In the genomic region with DNA sequence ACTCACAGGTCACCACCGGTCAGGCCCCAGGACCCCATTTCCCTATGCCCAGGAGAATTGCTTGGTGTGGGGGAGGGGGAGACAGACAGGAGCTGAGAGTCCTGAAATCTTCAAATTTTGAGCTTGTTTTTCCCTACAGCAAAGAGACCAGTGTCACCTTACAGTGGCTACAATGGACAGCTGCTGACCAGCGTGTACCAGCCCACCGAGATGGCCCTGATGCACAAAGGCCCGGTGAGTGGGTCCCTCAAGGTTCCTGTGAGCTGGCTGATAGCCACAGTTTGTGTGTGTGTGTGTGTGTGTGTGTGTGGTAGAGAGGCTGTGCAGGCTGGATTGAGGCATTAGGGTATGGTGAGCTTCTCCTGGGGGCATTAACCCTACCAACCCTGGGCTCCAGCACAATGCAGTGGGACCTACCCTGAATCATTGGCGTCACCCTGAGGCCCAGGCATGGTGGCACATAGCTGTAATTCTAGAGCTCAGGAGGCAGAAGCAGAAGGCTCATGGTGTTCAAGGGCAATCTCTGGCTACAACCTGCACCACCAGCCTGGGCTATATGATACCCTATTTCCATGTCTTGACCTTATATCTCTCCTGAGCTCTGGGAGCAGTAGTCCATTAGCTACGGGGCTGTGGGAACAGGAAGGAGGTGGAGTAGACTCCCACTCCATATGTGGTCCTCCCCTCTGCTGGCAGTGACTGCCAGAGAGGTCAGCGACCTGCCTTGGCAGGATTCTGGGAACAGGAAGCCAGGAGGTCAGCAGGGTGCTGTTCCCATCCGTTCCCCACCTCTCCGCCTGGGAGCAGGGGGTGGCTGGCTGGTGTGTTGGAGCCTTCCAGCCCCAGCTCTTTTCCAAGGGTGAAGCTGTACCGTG, we compare ENCODE assay signal across 10 mouse cellular contexts. TPM values are rescaled to one million over a fixed set of nuclear protein-coding genes. Genes with fewer than 3 reads are reported as not detected.
DNase-seq lines count a peak whose midpoint lies in the region; ATAC-seq lines count a peak whose summit lies in the region.
"Had no signal": no experiment of that assay in that cellular context is flagged by ENCODE, and none has a peak within 500 bp of the region (broad histone marks: within the 10 kb centered on the region; RNA-seq: fewer than 3 reads in every experiment).

No protein-coding gene starts in this region.

- H3K9me3 ChIP-seq in neural tube, embryonic 15.5 days (replicated peaks), result no peaks in the 10 kb centered on the region
- H3K9me3 ChIP-seq in kidney, embryonic 15.5 days (replicated peaks), result no peaks in the 10 kb centered on the region

- 54% methylated on average over 10 of the region's 10 CpGs for WGBS in neural tube, embryonic 15.5 days
- 14% methylated on average over 10 of the region's 10 CpGs for WGBS in kidney, embryonic 15.5 days

- no peak for ATAC-seq in neural tube, embryonic 15.5 days (ENCODE audit: low FRiP score)
- peak; percentile 59 for ATAC-seq in kidney, embryonic 15.5 days (replicated peaks; ENCODE audit: low FRiP score)

- DNase-seq in neural tube, embryonic 10.5 days (ENCODE audit: extremely low spot score, low spot score), result no peak
- peak; percentile 69 to 86 for DNase-seq in heart, adult 18-20 months
- DNase-seq in ovary, postnatal 14 days (ENCODE audit: low spot score), result peak; percentile 44
- no peak for DNase-seq in thymus, postnatal 0 days (ENCODE audit: low spot score)
- no peak for DNase-seq in left cerebral cortex, postnatal 4 days
- DNase-seq in frontal cortex, postnatal 10 days (ENCODE audit: low spot score in 2 of 2), result no peak

- no peak overlapping the region for H3K4me2 ChIP-seq in neural tube, embryonic 15.5 days
- H3K4me2 ChIP-seq in kidney, embryonic 15.5 days, result peak overlapping the region; percentile 42

- H3K27ac ChIP-seq in neural tube, embryonic 15.5 days (replicated peaks), result 0 out of 2 replicates have a peak overlapping the region, but pooled peaks have one; percentile 28
- peak overlapping the region; percentile 90 for H3K27ac ChIP-seq in kidney, embryonic 15.5 days

- no peaks in the 10 kb centered on the region for H3K36me3 ChIP-seq in neural tube, embryonic 15.5 days
- peaks cover 68% of the 10 kb centered on the region for H3K36me3 ChIP-seq in kidney, embryonic 15.5 days
- H3K36me3 ChIP-seq: G1E had no signal

- no peaks in the 10 kb centered on the region for H3K27me3 ChIP-seq in neural tube, embryonic 15.5 days (replicated peaks)
- H3K27me3 ChIP-seq in kidney, embryonic 15.5 days, result no peaks in the 10 kb centered on the region

- H3K4me3 ChIP-seq in neural tube, embryonic 15.5 days (replicated peaks), result no peak overlapping the region
- no peak overlapping the region for H3K4me3 ChIP-seq in kidney, embryonic 15.5 days (replicated peaks)

- intact Hi-C loops in left cerebral cortex, postnatal 4 days (cut with DNase I), result no loop called here

- no peak overlapping the region for H3K9ac ChIP-seq in neural tube, embryonic 15.5 days (replicated peaks)
- H3K9ac ChIP-seq in kidney, embryonic 15.5 days, result peak overlapping the region; percentile 15

- peaks cover 9% of the 10 kb centered on the region for H3K4me1 ChIP-seq in neural tube, embryonic 15.5 days
- H3K4me1 ChIP-seq in kidney, embryonic 15.5 days, result peaks cover 45% of the 10 kb centered on the region

RNA-seq across cellular contexts. Expression of gene Gprc5c, which starts 15.8 kb away (rescaled TPM):
- polyA plus RNA-seq in neural tube, embryonic 15.5 days (2015; fragmentation: Nextera tagmentation; extraction: Ambion mirVana), result 8.8 and 12.0 TPM in 2 replicates
- 1 to 10 TPM; 5.1 to 7.5 TPM for total RNA-seq in heart, adult 18-20 months (2021)
- 119 TPM in 2 replicates for polyA plus RNA-seq in kidney, embryonic 15.5 days (2015; fragmentation: Nextera tagmentation; extraction: Ambion mirVana)
- 5.0 and 5.3 TPM in 2 replicates for polyA plus RNA-seq in thymus, postnatal 0 days (2015; fragmentation: Nextera tagmentation; extraction: Ambion mirVana)
- 1 to 10 TPM; 4.9 to 5.6 TPM for total RNA-seq in left cerebral cortex, postnatal 4 days (2021)
- total RNA-seq: hematopoietic stem cell, adult 5-6 weeks had no signal
- polyA plus RNA-seq: G1E had no signal

RNA-seq across cellular contexts. Expression of gene Cd300a, which starts 23.1 kb away (rescaled TPM):
- polyA plus RNA-seq in neural tube, embryonic 15.5 days (2015; fragmentation: Nextera tagmentation; extraction: Ambion mirVana), result 0.59 and 1.3 TPM in 2 replicates
- under 1 TPM; 0.62 to 0.98 TPM for total RNA-seq in heart, adult 18-20 months (2021)
- polyA plus RNA-seq in kidney, embryonic 15.5 days (2015; fragmentation: Nextera tagmentation; extraction: Ambion mirVana), result 1.7 and 1.8 TPM in 2 replicates
- 5.0 and 6.8 TPM in 2 replicates for polyA plus RNA-seq in thymus, postnatal 0 days (2015; fragmentation: Nextera tagmentation; extraction: Ambion mirVana)
- total RNA-seq in left cerebral cortex, postnatal 4 days (2021), result under 1 TPM; 0.44 to 0.54 TPM
- polyA plus RNA-seq: G1E had no signal

Comparison
In these comparisons a context has a peak if more than half of its experiments do, and no peak if none do; other contexts are left out.
1. DNase-seq: peak in heart, adult 18-20 months (2 of 2) and ovary, postnatal 14 days (single experiment); none in neural tube, embryonic 10.5 days (single experiment), thymus, postnatal 0 days (single experiment), left cerebral cortex, postnatal 4 days (single experiment) and frontal cortex, postnatal 10 days (0 of 2).